Mouse (Mus musculus) heart, embryonic 15.5 days (tissue): Measurements from ENCODE around the gene Mosmo. TPM values are rescaled to one million over a fixed set of nuclear protein-coding genes. Genes with fewer than 3 reads are reported as not detected.

Experiments used
- ATAC-seq: fragments of 200-750 bp; cut with Nextera tagmentation; replicated peaks from 2 replicates; pipeline ENCODE4 v1.8.0; 2017; ENCODE audit warnings: low read depth, moderate TSS enrichment; ENCODE audit not compliant: insufficient number of reproducible peaks, insufficient read depth, low FRiP score
- H3K27ac ChIP-seq: fragments of 300-500 bp; sonication (generic); 2 replicates; pipeline ENCODE4 v1.5.1; 2015; ENCODE audit warnings: mild to moderate bottlenecking, inconsistent platforms
- H3K27me3 ChIP-seq: fragments of 300-500 bp; sonication (generic); 2 replicates; pipeline ENCODE4 v1.6.1; 2015; ENCODE audit warnings: inconsistent platforms
- H3K36me3 ChIP-seq: fragments of 300-500 bp; sonication (generic); 2 replicates; pipeline ENCODE4 v1.6.1; 2015; ENCODE audit warnings: mild to moderate bottlenecking, inconsistent platforms
- H3K4me1 ChIP-seq: fragments of 300-500 bp; sonication (generic); replicated peaks from 2 replicates; pipeline ENCODE4 v1.6.1; 2015; ENCODE audit warnings: inconsistent platforms
- H3K4me2 ChIP-seq: fragments of 300-500 bp; sonication (generic); 2 replicates; pipeline ENCODE4 v1.6.1; 2015; ENCODE audit warnings: inconsistent platforms, mild to moderate bottlenecking, moderate library complexity
- H3K4me3 ChIP-seq: fragments of 300-500 bp; sonication (generic); 2 replicates; pipeline ENCODE4 v1.5.1; 2015; ENCODE audit warnings: mild to moderate bottlenecking, inconsistent platforms
- H3K9ac ChIP-seq: fragments of 300-500 bp; sonication (generic); 2 replicates; pipeline ENCODE4 v1.6.1; 2015; ENCODE audit warnings: mild to moderate bottlenecking, inconsistent platforms
- H3K9me3 ChIP-seq: fragments of 300-500 bp; sonication (generic); replicated peaks from 2 replicates; pipeline ENCODE4 v1.6.1; 2016; ENCODE audit warnings: inconsistent platforms
- WGBS: fragments of 180-500 bp; shearing (Covaris S2); methylation state at CpG from one replicate; pipeline ENCODE4 v1.1.7; 2015; ENCODE audit warnings: mixed read lengths; 5-methylcytosine and 5-hydroxymethylcytosine counted together
- polyA plus RNA-seq: library from polyadenylated mRNA; unstranded; fragments of >200 nt; fragmentation: Nextera tagmentation; extraction: Ambion mirVana; gene quantifications from 2 replicates; pipeline ENCODE4 v1.2.1, GENCODE M21; 2015

Mosmo gene
- polyA plus RNA-seq, 1 experiment from 2014 or later, result 13.0 TPM

DNA sequence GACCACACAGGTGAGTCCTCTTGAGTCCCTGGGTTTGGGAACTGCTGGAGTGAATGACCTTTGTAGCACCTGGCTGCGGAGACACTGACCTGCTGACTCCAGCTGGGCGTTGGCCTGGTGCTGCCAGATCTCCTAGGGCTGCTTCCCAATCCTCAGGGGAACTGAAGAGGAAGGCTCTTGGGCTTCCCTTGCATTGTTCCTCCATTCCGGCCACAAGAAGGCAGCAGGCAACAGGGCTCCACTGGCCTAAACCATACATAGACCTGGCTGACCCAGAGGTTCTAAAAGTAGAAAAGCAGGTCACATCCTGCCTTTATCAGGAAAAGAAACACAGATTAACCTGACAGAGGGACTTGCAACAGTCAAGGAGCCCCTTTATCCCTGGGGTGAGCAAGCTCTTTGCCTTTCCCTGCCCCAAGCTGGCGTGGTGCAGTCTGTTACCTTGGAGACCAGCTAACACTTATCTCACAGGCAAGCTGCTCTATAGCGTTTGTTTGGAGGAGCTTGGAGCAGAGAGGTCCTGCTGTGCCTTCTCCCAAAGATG lies 62.2 kb downstream of the Mosmo start:
- Histone ChIP-seq H3K9me3 (no peaks in the 10 kb centered on the region), H3K27me3 (no peaks in the 10 kb centered on the region), H3K9ac (no peak overlapping the region), H3K27ac (peak overlapping the region; percentile 38; the same call in 1 of the 2 replicates), H3K4me1 (peaks cover 14% of the 10 kb centered on the region), H3K4me3 (no peak overlapping the region), H3K36me3 (no peaks in the 10 kb centered on the region), H3K4me2 (peak overlapping the region; percentile 22)
- WGBS, result 9% methylated on average over 5 of the region's 5 CpGs
- ATAC-seq, result peak; percentile 50

DNA sequence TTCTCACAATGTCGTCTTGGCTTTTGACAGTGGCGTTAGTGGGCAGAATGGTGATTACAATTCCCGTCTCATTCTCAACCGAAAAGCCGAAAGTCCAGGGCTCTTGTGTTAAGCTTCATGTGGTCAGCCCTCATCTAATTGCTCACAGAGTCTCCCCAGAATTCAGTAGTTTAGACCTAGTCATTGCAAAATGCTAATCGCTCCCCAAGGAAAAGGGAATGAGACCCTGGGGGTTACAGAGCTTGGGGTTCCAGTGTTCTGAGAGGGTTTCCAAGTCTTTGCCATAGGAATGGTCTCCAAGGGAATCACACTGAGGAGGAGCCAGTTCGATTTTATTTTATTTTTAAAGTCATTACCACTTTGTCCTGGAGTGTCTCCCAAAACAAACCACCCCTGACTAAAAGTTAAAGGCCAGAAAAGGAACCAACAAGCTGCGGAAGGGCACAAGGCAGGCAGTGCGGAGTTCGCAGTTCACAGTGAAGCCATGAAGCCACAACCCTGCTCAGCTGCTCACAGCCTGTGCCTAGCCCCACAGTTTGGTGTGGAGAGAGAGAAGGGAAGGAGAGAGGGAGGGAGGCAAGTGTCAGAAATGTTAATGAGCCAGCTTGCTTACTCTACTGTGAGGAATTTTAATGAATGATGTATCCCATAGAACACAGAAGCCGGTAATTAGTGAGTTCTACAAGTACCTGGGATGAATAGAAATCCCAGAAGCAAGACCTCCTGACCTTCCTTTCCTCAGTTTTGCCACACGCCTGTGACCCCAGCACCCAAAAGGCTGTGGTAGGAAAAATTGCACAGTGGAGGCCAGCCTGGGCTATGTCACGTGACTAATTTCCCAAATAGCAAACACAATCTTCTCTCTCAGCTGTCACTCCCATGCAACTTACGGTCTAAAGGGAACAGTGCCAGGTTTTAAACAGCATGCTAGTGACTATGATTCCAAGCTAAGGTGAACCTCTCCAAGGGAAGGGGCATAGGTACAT lies 66.2 kb downstream of the Mosmo start:
- H3K9ac ChIP-seq, result no peak overlapping the region
- no peak overlapping the region for H3K27ac ChIP-seq
- H3K4me3 ChIP-seq, result no peak overlapping the region
- no peak for ATAC-seq
- no peaks in the 10 kb centered on the region for H3K27me3 ChIP-seq
- no peaks in the 10 kb centered on the region for H3K36me3 ChIP-seq
- no peaks in the 10 kb centered on the region for H3K9me3 ChIP-seq
- no peak overlapping the region for H3K4me2 ChIP-seq
- WGBS, result 78% methylated on average over 14 of the region's 14 CpGs
- peaks cover 14% of the 10 kb centered on the region for H3K4me1 ChIP-seq

DNA sequence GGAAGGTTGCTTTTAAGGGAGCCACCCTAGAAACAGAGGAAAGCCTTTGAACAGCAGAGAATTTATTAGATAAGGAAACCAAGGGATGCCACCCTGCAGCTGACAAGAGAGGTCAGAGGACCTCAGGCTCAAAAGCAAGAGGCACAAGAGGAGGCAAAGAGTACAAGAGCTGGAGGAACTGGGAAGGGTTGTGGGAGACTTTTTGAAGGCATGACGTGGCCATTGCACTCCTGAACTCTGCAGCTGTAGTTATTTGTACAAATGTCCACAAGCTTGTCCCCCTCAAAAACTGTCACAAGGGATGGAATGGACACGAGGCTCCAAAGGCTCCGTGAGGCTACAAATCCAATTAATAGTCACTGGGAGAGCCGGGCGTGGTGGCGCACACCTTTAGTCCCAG lies 67.2 kb downstream of the Mosmo start:
- Histone ChIP-seq H3K27ac (no peak overlapping the region), H3K4me2 (no peak overlapping the region), H3K9me3 (no peaks in the 10 kb centered on the region), H3K4me1 (peaks cover 6% of the 10 kb centered on the region), H3K4me3 (no peak overlapping the region), H3K36me3 (no peaks in the 10 kb centered on the region), H3K27me3 (no peaks in the 10 kb centered on the region), H3K9ac (no peak overlapping the region)
- no peak for ATAC-seq
- WGBS, result 85% methylated on average over 6 of the region's 6 CpGs

DNA sequence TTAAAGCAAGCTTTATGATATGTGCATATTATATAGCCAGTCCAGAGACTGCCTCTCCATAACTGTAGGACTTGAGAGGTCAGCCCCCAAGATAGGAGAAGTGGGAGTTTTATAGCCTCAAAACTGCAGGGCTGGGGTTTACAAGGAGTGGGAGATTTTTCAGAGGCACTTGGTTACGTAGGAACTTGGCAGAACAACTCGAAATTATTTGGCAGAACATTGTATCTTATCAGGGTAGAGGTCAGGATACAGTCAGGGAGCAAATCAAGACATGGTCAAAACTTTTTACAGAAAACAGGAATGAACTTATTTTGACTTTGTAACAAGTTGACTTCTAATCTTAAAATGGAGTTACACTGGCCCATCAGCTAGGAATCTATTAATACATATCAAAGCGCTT lies 68.6 kb downstream of the Mosmo start:
- Histone ChIP-seq H3K27ac (peak overlapping the region; percentile 60), H3K27me3 (no peaks in the 10 kb centered on the region), H3K4me1 (no peaks in the 10 kb centered on the region; the same call in 1 of the 2 replicates), H3K9me3 (no peaks in the 10 kb centered on the region), H3K9ac (no peak overlapping the region), H3K4me2 (no peak overlapping the region), H3K36me3 (no peaks in the 10 kb centered on the region), H3K4me3 (no peak overlapping the region)
- 41% methylated on average over 3 of the region's 3 CpGs for WGBS
- peak; percentile 72 for ATAC-seq

DNA sequence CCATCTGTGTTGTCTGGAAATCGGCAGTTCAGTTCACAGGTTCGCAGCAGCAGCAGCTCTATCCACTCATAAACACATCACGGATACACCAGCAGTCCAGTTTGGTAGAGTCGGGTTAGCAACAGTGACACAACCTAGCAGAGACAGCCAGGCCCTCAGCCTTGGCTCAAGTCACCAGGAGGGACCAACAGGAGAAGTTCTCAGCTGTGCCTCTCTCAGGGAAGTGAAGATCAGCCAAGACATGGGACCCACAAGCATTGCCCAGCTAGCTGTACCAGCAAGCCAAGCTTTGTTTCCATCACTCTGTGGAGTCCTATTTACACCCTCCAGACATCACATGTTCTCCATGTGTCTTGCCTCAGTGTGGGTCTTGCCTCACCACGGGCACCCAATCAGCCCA lies 69.4 kb downstream of the Mosmo start:
- 70% methylated on average over 5 of the region's 5 CpGs for WGBS
- Histone ChIP-seq H3K4me1 (no peaks in the 10 kb centered on the region; the same call in 1 of the 2 replicates), H3K9ac (no peak overlapping the region), H3K27me3 (no peaks in the 10 kb centered on the region), H3K4me3 (no peak overlapping the region), H3K9me3 (no peaks in the 10 kb centered on the region), H3K4me2 (no peak overlapping the region), H3K36me3 (no peaks in the 10 kb centered on the region), H3K27ac (peak overlapping the region; percentile 60; the same call in 1 of the 2 replicates)
- no peak for ATAC-seq

DNA sequence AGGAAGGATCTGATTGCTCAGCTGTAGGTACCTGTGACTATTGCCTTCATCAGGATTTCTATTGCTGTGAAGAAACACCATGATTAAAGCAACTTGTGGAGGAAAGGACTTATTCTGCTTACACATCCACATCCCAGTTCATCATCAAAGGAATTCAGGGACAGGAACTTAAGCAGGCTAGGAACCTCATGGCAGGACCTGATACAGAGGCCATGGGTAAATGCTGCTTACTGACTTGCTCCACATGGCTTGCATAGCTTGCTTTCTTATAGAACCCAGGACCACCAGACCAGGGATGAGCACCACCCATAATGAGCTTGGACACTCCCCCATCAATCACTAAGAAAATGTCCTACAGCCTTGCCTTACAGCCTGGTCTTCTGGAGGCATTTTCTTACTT lies 71.1 kb downstream of the Mosmo start:
- Histone ChIP-seq H3K36me3 (no peaks in the 10 kb centered on the region), H3K9me3 (no peaks in the 10 kb centered on the region), H3K4me1 (no peaks in the 10 kb centered on the region; the same call in 1 of the 2 replicates), H3K27me3 (no peaks in the 10 kb centered on the region), H3K27ac (no peak overlapping the region), H3K4me3 (no peak overlapping the region), H3K4me2 (no peak overlapping the region), H3K9ac (no peak overlapping the region)
- no peak for ATAC-seq

DNA sequence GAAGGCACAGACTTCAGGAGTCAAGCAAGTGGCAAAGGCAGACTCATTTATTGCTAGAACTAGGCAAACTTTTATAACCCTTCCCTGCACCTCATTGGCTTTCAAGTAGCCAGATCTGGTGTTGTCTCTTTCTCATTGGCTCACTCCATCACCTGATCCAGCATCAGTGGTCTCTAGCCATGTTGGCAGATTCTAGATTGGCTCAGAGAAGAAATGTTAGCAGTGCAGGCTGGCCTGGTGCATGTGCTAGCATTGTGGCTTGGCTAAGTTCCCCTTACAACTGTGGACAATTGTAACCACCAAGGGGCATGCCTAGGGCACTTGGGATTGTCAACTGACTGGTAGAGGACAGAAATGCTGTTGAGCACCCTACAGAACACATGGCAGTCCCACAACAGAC lies 73.9 kb downstream of the Mosmo start:
- Histone ChIP-seq H3K9me3 (no peaks in the 10 kb centered on the region), H3K4me1 (no peaks in the 10 kb centered on the region; the same call in 1 of the 2 replicates), H3K9ac (no peak overlapping the region), H3K36me3 (no peaks in the 10 kb centered on the region), H3K4me3 (no peak overlapping the region), H3K4me2 (no peak overlapping the region), H3K27ac (no peak overlapping the region), H3K27me3 (no peaks in the 10 kb centered on the region)
- no peak for ATAC-seq

DNA sequence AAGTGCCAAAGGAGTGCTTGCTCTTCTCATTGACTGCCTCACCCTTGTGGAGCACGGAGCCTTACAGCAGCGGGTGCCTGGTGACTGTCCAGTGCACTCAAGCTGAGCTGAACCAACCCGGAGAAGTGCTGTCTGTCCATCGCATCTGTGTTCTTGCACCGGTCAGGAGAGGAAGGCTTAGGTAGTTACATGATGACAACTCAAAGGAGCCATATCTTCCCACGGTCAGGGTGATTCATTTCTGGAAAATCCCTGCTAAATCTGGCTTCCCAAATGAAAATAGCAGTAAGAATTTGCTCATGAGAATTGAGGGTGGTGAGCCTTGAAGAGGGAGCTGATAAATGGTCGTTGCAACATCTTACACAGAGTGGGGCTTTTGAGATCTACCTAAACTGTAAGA lies 74.5 kb downstream of the Mosmo start:
- Histone ChIP-seq H3K4me1 (no peaks in the 10 kb centered on the region), H3K27me3 (no peaks in the 10 kb centered on the region), H3K4me2 (no peak overlapping the region), H3K27ac (no peak overlapping the region), H3K4me3 (no peak overlapping the region), H3K9me3 (no peaks in the 10 kb centered on the region), H3K36me3 (no peaks in the 10 kb centered on the region), H3K9ac (no peak overlapping the region)
- ATAC-seq, result no peak
- WGBS, result 52% methylated on average over 7 of the region's 7 CpGs

DNA sequence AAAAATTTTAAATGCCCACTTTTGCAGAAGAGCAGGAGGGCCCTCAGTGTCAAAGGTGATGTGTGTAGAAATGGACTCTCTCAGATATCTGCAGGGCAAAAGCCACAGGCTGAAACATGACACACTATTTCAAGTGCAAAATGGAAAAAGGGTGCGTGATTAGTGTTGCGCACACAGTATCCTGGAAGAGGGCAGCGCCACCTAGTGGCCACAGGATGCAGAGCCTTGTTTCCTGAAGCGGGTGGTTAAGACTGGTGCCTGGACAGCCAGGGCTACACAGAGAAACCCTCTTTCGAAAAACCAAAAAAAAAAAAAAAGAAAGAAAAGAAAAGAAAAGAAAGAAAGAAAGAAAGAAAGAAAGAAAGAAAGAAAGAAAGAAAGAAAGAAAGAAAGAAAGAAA lies 77.3 kb downstream of the Mosmo start:
- no peak overlapping the region for H3K9ac ChIP-seq
- H3K27me3 ChIP-seq, result no peaks in the 10 kb centered on the region
- no peaks in the 10 kb centered on the region for H3K9me3 ChIP-seq
- no peaks in the 10 kb centered on the region for H3K36me3 ChIP-seq
- no peak overlapping the region for H3K27ac ChIP-seq
- WGBS, result 5% methylated on average over 5 of the region's 5 CpGs
- ATAC-seq, result no peak
- H3K4me2 ChIP-seq, result no peak overlapping the region
- no peak overlapping the region for H3K4me3 ChIP-seq
- no peaks in the 10 kb centered on the region for H3K4me1 ChIP-seq

DNA sequence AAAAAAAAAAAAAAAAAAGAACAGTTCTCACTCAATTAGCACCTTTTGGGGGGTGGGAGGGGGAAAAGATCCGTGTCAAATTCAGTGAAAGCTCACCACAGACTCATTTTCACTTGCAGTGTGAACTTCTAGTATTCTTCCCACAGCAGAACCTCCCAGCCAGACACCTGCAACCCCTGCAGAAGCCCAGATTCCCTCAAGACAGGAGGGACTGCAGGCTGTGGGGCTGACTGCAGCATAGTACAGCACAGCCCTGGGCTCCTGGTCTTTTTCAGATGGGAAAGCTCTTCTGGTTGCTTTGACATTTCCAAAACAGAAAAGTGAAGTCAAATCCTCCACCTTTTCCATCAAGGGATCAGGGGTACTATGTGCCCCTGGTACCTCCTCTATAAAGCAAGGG lies 90.0 kb downstream of the Mosmo start:
- no peak for ATAC-seq
- Histone ChIP-seq H3K4me3 (no peak overlapping the region), H3K9me3 (no peaks in the 10 kb centered on the region), H3K27me3 (no peaks in the 10 kb centered on the region), H3K4me2 (no peak overlapping the region), H3K9ac (no peak overlapping the region), H3K36me3 (no peaks in the 10 kb centered on the region), H3K4me1 (no peaks in the 10 kb centered on the region), H3K27ac (no peak overlapping the region)
- 5% methylated on average over 1 of the region's 1 CpGs for whole genome bisulfite sequencing

DNA sequence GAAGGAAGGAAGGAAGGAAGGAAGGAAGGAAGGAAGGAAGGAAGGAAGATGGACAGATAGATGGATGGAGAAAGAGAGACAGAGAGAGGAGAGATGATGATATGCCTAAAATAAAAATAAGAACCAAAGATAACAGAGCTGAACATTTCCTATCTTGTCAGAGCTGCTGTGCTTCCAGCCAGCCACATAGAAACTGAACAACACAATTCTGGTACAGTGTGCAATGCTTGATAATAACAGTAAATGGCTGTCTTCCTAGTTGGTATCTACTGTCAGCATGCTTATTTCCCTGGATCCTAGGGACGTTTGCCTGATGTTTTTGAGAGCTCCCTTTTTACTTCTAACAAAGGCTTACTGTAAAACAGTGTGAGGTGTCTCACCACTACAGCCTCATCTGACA lies 94.0 kb downstream of the Mosmo start:
- Histone ChIP-seq H3K4me2 (no peak overlapping the region), H3K9me3 (no peaks in the 10 kb centered on the region), H3K4me1 (no peaks in the 10 kb centered on the region), H3K4me3 (no peak overlapping the region), H3K27ac (no peak overlapping the region), H3K27me3 (no peaks in the 10 kb centered on the region), H3K9ac (no peak overlapping the region), H3K36me3 (no peaks in the 10 kb centered on the region)
- ATAC-seq, result no peak
- WGBS, result 34% methylated on average over 1 of the region's 1 CpGs

DNA sequence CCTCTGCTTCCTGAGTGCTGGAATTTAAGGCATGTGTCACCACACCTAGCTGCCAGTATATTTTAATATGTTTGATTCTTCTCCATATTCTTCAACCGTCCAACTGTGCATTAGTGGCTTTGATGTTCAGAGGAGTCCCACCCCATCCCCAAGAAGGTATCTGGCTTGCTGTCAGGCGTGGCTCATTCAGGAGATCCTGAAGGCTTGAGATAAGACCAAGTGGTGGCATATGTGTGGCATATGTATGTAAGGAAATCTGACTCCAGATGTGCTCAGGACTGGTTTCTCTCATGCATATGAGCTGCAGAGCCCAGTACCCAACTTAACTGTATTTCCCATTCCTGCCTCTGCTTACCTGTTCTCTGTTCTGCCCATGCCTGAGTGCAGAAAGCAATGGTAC lies 100.6 kb downstream of the Mosmo start:
- no peak for ATAC-seq
- no peaks in the 10 kb centered on the region for H3K36me3 ChIP-seq
- no peaks in the 10 kb centered on the region for H3K4me1 ChIP-seq
- no peak overlapping the region for H3K4me2 ChIP-seq
- no peak overlapping the region for H3K27ac ChIP-seq
- H3K9ac ChIP-seq, result no peak overlapping the region
- H3K27me3 ChIP-seq, result no peaks in the 10 kb centered on the region
- 55% methylated on average over 2 of the region's 2 CpGs for WGBS
- no peak overlapping the region for H3K4me3 ChIP-seq
- no peaks in the 10 kb centered on the region for H3K9me3 ChIP-seq
